Mouse (Mus musculus) hindbrain, postnatal 0 days (tissue): ENCODE measurements at regions not wholly inside any gene's neighbourhood (a gene's known extent, or its start where the extent isn't known, plus 50 kb on each side); places are given as distances from the start of the nearest gene placed in this dataset.
A peak's percentile ranks its signal among the peaks of the same experiment; 100 is the strongest.

Experiments
- ATAC-seq: fragments of 200-750 bp; cut with Nextera tagmentation; 2 replicates; pipeline ENCODE4 v1.8.0; 2017; ENCODE audit warnings: mild to moderate bottlenecking, moderate TSS enrichment, moderate library complexity
- DNase-seq: peaks from one replicate; pipeline ENCODE4 v3.0.0-alpha.2; 2015; ENCODE audit warnings: low spot score
- H3K27ac ChIP-seq: fragments of 300-500 bp; sonication (generic); 2 replicates; pipeline ENCODE4 v1.5.1; 2014; ENCODE audit warnings: mild to moderate bottlenecking
- H3K27me3 ChIP-seq: fragments of 300-500 bp; sonication (generic); 2 replicates; pipeline ENCODE4 v1.6.1; 2014; ENCODE audit warnings: low read length, mixed read lengths; ENCODE audit not compliant: insufficient read depth
- H3K36me3 ChIP-seq: fragments of 300-500 bp; sonication (generic); 2 replicates; pipeline ENCODE4 v1.6.1; 2014; ENCODE audit warnings: low read length, mixed read lengths; ENCODE audit not compliant: insufficient read depth
- H3K4me1 ChIP-seq: fragments of 300-500 bp; sonication (generic); 2 replicates; pipeline ENCODE4 v1.6.1; 2014; ENCODE audit warnings: antibody characterized with exemption, low read length, mixed read lengths; ENCODE audit not compliant: insufficient read depth
- H3K4me2 ChIP-seq: fragments of 300-500 bp; sonication (generic); 2 replicates; pipeline ENCODE4 v1.6.1; 2014; ENCODE audit warnings: low read depth, mild to moderate bottlenecking, low read length, moderate library complexity, mixed read lengths
- H3K4me3 ChIP-seq: fragments of 300-500 bp; sonication (generic); 2 replicates; pipeline ENCODE4 v1.5.1; 2014; ENCODE audit warnings: low read length
- H3K9ac ChIP-seq: fragments of 300-500 bp; sonication (generic); replicated peaks from 2 replicates; pipeline ENCODE4 v1.6.1; 2014; ENCODE audit warnings: mild to moderate bottlenecking, low read length, moderate library complexity, mixed read lengths
- H3K9me3 ChIP-seq: fragments of 300-500 bp; sonication (generic); 2 replicates; pipeline ENCODE4 v1.6.1; 2016; ENCODE audit warnings: low read length, mixed read lengths
- CTCF ChIP-seq: IDR thresholded peaks from 2 replicates; pipeline ENCODE4 v1.5.1; 2016; ENCODE audit warnings: antibody characterized with exemption, control low read depth, low read depth
- WGBS: fragments of 180-500 bp; shearing (Covaris S2); extraction: QIAGEN DNeasy Blood & Tissue Kit; methylation state at CpG from one replicate; pipeline ENCODE4 v1.1.7; 2014; 5-methylcytosine and 5-hydroxymethylcytosine counted together

DNA sequence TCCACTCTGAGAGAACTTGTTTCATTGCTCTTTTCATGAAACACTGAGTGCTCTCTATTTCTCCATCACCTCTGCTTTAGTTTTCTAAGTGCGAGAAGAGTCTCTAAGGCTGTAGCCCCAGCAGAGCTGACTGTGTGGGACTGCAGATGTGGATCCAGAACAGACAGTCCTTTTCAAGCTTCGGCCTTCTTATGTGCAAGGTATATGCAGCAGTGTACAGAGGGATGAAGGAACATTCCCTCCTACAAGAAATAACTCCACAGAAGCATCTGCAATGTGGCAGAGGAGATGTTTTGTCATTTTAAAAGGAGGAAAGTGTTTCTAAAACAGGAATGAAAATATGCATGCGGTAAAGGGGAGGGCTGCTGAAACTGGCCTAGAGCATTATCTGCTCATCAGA, 106.7 kb upstream of the Syndig1 start:
- no peak overlapping the region for H3K9ac ChIP-seq
- no peaks in the 10 kb centered on the region for H3K4me1 ChIP-seq
- ATAC-seq = no peak
- no peaks in the 10 kb centered on the region for H3K36me3 ChIP-seq
- no peak overlapping the region for H3K4me2 ChIP-seq
- H3K4me3 ChIP-seq = no peak overlapping the region
- WGBS = 84% methylated on average over 3 of the region's 3 CpGs
- no peak overlapping the region for H3K27ac ChIP-seq
- no peaks in the 10 kb centered on the region for H3K27me3 ChIP-seq
- no peaks in the 10 kb centered on the region for H3K9me3 ChIP-seq
- DNase-seq = no peak
- no peak for TF ChIP-seq CTCF

DNA sequence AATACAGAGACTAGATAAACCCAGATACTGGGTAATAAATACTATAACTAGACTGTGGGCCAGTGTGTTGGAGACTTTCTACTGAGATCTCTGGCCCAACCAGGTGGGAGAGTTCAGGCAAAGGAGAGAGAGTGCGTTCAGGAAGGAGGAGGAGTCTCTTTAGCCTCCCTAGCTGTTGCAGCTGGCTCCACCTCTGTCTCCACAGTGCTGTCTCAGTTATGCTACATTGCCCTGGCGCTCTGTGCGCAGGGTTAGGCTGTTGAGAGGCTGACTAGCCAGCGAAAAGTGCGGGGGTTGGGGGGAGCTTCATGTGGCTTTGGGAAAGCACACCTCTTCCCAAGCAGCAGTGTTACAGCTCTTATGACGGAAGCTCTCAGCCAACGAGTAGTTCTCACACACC, 104.7 kb upstream of the Syndig1 start:
- no peaks in the 10 kb centered on the region for H3K27me3 ChIP-seq
- 25% methylated on average over 7 of the region's 7 CpGs for WGBS
- no peak overlapping the region for H3K27ac ChIP-seq
- DNase-seq (no peak), ATAC-seq (no peak)
- H3K4me2 ChIP-seq = no peak overlapping the region
- H3K36me3 ChIP-seq = no peaks in the 10 kb centered on the region
- H3K4me1 ChIP-seq = no peaks in the 10 kb centered on the region
- no peaks in the 10 kb centered on the region for H3K9me3 ChIP-seq
- no peak overlapping the region for H3K9ac ChIP-seq
- TF ChIP-seq CTCF = no peak
- H3K4me3 ChIP-seq = no peak overlapping the region

DNA sequence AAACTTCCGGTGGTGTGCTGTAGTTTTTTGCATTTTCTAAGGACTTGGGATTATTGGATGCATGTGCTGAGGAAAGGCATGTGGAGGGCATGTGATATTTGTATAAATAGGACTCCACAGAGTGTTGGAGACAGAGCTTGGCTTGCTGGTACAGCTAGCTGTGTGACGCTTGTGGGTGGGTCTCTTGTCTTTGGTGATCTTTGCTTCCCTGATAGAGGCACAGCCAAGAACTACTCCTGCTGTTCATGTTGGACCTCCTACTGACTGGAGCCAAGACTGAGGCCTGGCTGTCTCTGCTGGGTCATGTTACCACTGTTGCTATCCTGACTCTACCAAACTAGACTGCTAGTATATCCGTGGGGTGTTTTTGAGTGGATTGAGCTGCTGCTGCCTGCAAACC, 103.1 kb upstream of the Syndig1 start:
- 82% methylated on average over 3 of the region's 3 CpGs for whole genome bisulfite sequencing
- no peak for ATAC-seq
- H3K27me3 ChIP-seq = no peaks in the 10 kb centered on the region

DNA sequence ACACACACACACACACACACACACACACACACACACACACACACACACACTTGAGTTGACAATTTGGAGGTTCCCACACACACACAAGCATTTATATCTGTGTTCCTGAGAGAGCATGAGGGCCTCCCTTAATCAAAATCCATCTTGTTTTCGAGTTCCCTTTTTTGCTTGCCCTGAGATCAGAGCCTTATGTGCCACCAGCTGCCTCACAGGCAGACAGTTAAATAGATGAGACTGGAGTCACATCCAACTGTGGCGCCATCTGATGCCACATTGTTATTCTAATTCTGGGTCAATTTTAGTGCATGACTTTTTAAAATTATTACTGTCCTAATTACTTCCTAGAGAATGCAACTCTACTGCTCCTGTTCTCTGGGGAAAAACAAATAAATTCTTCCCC, 91.2 kb upstream of the Syndig1 start:
- Histone ChIP-seq H3K9ac (no peak overlapping the region), H3K4me2 (no peak overlapping the region), H3K4me1 (no peaks in the 10 kb centered on the region), H3K9me3 (no peaks in the 10 kb centered on the region), H3K27ac (no peak overlapping the region), H3K27me3 (no peaks in the 10 kb centered on the region), H3K4me3 (no peak overlapping the region), H3K36me3 (no peaks in the 10 kb centered on the region)
- TF ChIP-seq CTCF = no peak
- DNase-seq = peak; percentile 52
- ATAC-seq = no peak
- WGBS = 35% methylated on average over 2 of the region's 2 CpGs

More for the DNA sequence above, 103.1 kb upstream of the Syndig1 start:
- no peaks in the 10 kb centered on the region for H3K36me3 ChIP-seq
- H3K4me3 ChIP-seq = no peak overlapping the region
- no peaks in the 10 kb centered on the region for H3K4me1 ChIP-seq
- no peak for TF ChIP-seq CTCF
- H3K9ac ChIP-seq = no peak overlapping the region
- DNase-seq = no peak
- H3K9me3 ChIP-seq = no peaks in the 10 kb centered on the region
- no peak overlapping the region for H3K27ac ChIP-seq
- no peak overlapping the region for H3K4me2 ChIP-seq

DNA sequence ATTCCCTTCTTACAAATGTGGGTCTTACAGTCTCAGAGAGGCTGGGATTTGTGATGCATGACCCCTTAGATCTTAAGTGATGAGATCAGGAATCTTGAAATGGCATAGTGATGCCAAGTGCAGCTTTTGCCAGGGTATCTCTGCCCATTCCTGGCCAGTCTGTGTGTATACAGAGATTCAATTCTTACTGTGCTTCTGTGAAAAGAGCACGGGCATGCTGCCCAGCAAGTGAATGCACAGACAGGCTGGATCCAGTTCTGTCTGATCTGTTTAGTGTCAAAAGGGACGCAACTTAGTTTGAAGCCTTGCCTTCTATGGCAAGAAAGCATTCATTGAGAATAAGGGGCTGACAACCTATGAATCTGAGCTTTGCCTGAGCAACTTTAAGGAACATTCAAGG, 89.1 kb upstream of the Syndig1 start:
- Histone ChIP-seq H3K27me3 (no peaks in the 10 kb centered on the region), H3K9ac (no peak overlapping the region), H3K4me2 (no peak overlapping the region), H3K4me3 (no peak overlapping the region), H3K9me3 (no peaks in the 10 kb centered on the region), H3K4me1 (no peaks in the 10 kb centered on the region), H3K27ac (peak overlapping the region; percentile 48; the same call in 1 of the 2 replicates), H3K36me3 (no peaks in the 10 kb centered on the region)
- peak; percentile 85 for DNase-seq
- TF ChIP-seq CTCF = no peak
- WGBS = 43% methylated on average over 2 of the region's 2 CpGs
- peak; percentile 97 for ATAC-seq

DNA sequence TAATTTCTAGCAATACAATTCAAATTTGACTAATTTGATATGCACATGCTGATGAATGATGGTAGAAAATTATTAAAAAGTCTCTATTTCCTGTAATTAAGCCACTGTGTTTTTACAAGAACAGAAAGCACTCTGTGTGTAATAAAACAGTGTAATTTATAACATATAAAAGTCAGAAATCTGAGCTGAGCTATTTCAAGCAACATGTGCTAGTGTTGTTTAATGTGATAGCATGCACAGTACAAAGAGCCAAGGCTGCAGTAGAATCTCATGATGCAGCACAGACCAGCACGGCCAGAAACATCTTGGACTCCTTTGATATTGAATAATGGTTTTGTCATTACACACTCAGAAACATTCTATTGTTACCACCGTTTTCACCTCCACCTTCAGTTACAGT, 86.3 kb upstream of the Syndig1 start:
- no peak for TF ChIP-seq CTCF
- WGBS = 82% methylated on average over 2 of the region's 2 CpGs
- Histone ChIP-seq H3K27ac (no peak overlapping the region), H3K9ac (no peak overlapping the region), H3K9me3 (no peaks in the 10 kb centered on the region), H3K36me3 (no peaks in the 10 kb centered on the region), H3K27me3 (no peaks in the 10 kb centered on the region), H3K4me2 (no peak overlapping the region), H3K4me3 (no peak overlapping the region), H3K4me1 (no peaks in the 10 kb centered on the region)
- ATAC-seq (no peak), DNase-seq (no peak)

DNA sequence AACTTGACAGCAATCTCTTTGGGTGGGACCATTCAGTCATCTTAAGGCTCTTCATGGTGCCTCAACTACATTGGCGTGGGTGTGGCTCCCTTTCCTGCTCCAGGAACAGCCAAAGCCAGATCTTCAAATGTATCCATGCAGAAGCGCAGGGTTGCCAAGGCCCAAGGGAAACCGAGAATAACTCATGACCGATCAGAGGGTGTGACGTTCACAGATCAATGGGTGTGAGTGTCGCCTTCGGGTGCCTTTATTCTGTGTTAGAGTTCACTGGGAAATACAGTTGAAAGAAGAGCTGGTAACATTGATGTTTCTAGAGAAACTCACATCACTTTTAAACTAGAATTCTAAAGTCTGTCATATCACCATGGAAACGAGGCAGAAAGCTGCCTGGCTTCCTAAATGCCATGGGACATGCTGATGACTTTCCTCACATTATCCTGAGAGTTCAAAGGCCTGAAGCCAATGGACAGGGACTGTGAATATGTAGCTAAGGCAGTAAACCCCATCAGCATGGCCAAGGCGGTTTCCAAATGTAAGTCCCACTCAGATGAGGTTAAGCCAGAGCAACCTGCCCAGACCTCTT, 80.7 kb upstream of the Syndig1 start:
- no peak overlapping the region for H3K27ac ChIP-seq
- peak; percentile 55; the same call in 1 of the 2 replicates for ATAC-seq
- H3K27me3 ChIP-seq = no peaks in the 10 kb centered on the region
- no peaks in the 10 kb centered on the region for H3K36me3 ChIP-seq
- no peak overlapping the region for H3K4me2 ChIP-seq
- TF ChIP-seq CTCF = no peak
- H3K9ac ChIP-seq = no peak overlapping the region
- no peaks in the 10 kb centered on the region for H3K9me3 ChIP-seq
- WGBS = 74% methylated on average over 9 of the region's 9 CpGs
- peak; percentile 40 for DNase-seq
- no peaks in the 10 kb centered on the region for H3K4me1 ChIP-seq
- no peak overlapping the region for H3K4me3 ChIP-seq
